Mouse (Mus musculus) neural tube, embryonic 12.5 days (tissue): ENCODE measurements around the gene Muc5b. TPM values are rescaled to one million over a fixed set of nuclear protein-coding genes. Genes with fewer than 3 reads are reported as not detected.
A peak's percentile ranks its signal among the peaks of the same experiment; 100 is the strongest.

Source experiments
- ATAC-seq: fragments of 200-750 bp; cut with Nextera tagmentation; 2 replicates; pipeline ENCODE4 v1.8.0; 2017; ENCODE audit warnings: low read depth, mild to moderate bottlenecking, moderate TSS enrichment, moderate library complexity; ENCODE audit not compliant: low FRiP score
- H3K27ac ChIP-seq: fragments of 300-500 bp; sonication (generic); 2 replicates; pipeline ENCODE4 v1.5.1; 2016
- H3K27me3 ChIP-seq: fragments of 300-500 bp; sonication (generic); replicated peaks from 2 replicates; pipeline ENCODE4 v1.6.1; 2016; ENCODE audit warnings: mild to moderate bottlenecking
- H3K36me3 ChIP-seq: fragments of 300-500 bp; sonication (generic); 2 replicates; pipeline ENCODE4 v1.6.1; 2016; ENCODE audit warnings: mild to moderate bottlenecking
- H3K4me1 ChIP-seq: fragments of 300-500 bp; sonication (generic); 2 replicates; pipeline ENCODE4 v1.6.1; 2016
- H3K4me2 ChIP-seq: fragments of 300-500 bp; sonication (generic); replicated peaks from 2 replicates; pipeline ENCODE4 v1.6.1; 2016; ENCODE audit warnings: mild to moderate bottlenecking
- H3K4me3 ChIP-seq: fragments of 300-500 bp; sonication (generic); 2 replicates; pipeline ENCODE4 v1.5.1; 2016
- H3K9ac ChIP-seq: fragments of 300-500 bp; sonication (generic); 2 replicates; pipeline ENCODE4 v1.6.1; 2016; ENCODE audit warnings: mild to moderate bottlenecking
- H3K9me3 ChIP-seq: fragments of 300-500 bp; sonication (generic); 2 replicates; pipeline ENCODE4 v1.6.1; 2016; ENCODE audit warnings: mild to moderate bottlenecking
- WGBS: fragments of 180-500 bp; shearing (Covaris S2); methylation state at CpG from one replicate; pipeline ENCODE4 v1.1.7; 2016; 5-methylcytosine and 5-hydroxymethylcytosine counted together
- polyA plus RNA-seq: library from polyadenylated mRNA; unstranded; fragments of >200 nt; fragmentation: Nextera tagmentation; extraction: Ambion mirVana; gene quantifications from 2 replicates; pipeline ENCODE4 v1.2.1, GENCODE M21; 2016

The Muc5b gene
- polyA plus RNA-seq, 1 experiment from 2014 or later, result 0.03 TPM

DNA sequence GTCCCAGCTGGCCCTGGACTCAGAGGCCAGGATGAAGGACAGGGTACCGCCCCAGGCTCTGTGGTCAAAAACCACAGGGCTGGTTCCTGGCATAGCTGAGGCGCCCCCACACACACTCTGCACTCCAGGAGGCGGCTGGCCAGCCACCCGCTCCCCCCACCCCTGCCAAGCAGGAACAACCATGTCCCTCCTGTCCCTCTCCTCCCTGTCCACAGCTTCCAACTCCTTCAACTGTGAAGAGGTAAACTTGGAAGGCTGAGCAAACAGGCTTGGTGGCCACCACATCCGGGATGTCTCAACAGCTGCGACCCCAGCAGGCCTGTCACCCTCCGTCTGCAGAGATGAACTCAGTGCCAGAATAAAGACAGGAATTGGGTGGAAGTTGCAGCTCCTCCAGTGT lies 2.9 kb upstream of the Muc5b start:
- ATAC-seq, result no peak
- Histone ChIP-seq H3K27me3 (no peaks in the 10 kb centered on the region), H3K4me2 (no peak overlapping the region), H3K4me3 (no peak overlapping the region), H3K9me3 (no peaks in the 10 kb centered on the region), H3K9ac (no peak overlapping the region), H3K27ac (no peak overlapping the region), H3K4me1 (no peaks in the 10 kb centered on the region), H3K36me3 (no peaks in the 10 kb centered on the region)
- 91% methylated on average over 7 of the region's 7 CpGs for WGBS

DNA sequence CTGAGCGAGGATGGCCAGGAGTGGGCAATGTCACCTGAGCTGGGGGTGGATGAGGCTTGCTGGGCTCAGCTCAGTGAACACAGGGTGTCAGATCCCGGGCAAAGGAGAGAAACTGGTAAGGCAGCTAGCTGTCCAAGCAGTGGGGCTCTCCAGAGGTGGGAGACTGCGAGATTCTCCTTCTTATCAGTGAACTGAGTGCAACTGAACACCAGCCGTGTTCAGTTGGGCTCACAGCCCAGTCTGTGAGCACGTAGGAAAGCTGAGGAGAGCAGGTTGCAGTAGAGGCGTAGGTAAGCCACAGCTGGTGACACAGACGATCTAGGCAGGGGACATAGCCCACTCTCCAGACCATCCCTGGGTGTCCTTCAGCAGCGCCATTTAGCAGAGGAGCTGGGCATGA lies 2.4 kb upstream of the Muc5b start:
- no peak overlapping the region for H3K4me3 ChIP-seq
- no peaks in the 10 kb centered on the region for H3K27me3 ChIP-seq
- no peak overlapping the region for H3K9ac ChIP-seq
- no peaks in the 10 kb centered on the region for H3K4me1 ChIP-seq
- no peaks in the 10 kb centered on the region for H3K9me3 ChIP-seq
- no peak overlapping the region for H3K4me2 ChIP-seq
- no peak overlapping the region for H3K27ac ChIP-seq
- ATAC-seq, result no peak
- WGBS, result 84% methylated on average over 8 of the region's 8 CpGs
- H3K36me3 ChIP-seq, result no peaks in the 10 kb centered on the region

DNA sequence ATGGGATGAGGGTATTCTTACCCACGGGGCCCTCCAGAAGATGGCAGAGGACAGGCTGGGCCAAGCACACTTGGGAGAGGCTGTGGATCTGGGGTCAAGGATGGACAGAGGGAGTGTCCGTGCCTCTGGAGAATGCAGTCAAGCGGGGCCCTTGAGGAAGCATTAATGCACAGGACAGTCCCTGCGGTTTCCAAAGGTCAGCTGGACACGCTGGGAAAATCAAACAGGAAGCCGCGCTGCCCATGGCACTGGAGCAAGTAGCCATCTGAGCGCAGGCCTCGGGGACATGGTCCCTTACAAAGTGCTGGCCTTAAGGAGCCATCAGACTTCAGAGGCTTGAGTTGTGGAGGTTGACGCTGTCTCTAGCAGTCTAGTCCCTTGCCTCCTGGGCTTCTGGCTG lies 1.5 kb downstream of the Muc5b start:
- WGBS, result 85% methylated on average over 10 of the region's 10 CpGs
- no peak overlapping the region for H3K9ac ChIP-seq
- no peaks in the 10 kb centered on the region for H3K9me3 ChIP-seq
- no peak overlapping the region for H3K4me3 ChIP-seq
- H3K4me2 ChIP-seq, result no peak overlapping the region
- H3K36me3 ChIP-seq, result no peaks in the 10 kb centered on the region
- no peak overlapping the region for H3K27ac ChIP-seq
- ATAC-seq, result no peak
- no peaks in the 10 kb centered on the region for H3K27me3 ChIP-seq
- H3K4me1 ChIP-seq, result no peaks in the 10 kb centered on the region

DNA sequence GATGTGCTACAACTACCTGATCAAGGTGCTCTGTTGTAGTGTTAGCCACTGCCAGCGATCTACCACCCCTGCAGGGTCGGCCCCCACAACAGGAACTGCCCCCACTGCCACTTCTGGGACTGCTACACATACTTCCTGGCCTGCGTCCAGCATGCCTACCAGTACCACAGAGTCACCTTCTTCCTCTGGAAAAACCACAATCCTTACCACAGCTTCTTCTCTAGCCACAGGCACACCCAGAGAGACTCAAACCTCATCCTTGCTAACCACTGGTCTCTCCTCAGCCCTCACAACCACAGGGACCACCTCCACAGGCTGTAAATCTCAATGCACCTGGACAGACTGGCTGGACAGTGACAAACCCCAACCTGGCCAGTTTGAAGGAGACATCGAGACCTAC lies 22.2 kb downstream of the Muc5b start:
- Histone ChIP-seq H3K4me2 (no peak overlapping the region), H3K9ac (no peak overlapping the region), H3K27ac (no peak overlapping the region), H3K9me3 (no peaks in the 10 kb centered on the region), H3K27me3 (no peaks in the 10 kb centered on the region), H3K4me3 (no peak overlapping the region), H3K4me1 (no peaks in the 10 kb centered on the region), H3K36me3 (no peaks in the 10 kb centered on the region)
- ATAC-seq, result no peak
- 91% methylated on average over 4 of the region's 4 CpGs for WGBS

DNA sequence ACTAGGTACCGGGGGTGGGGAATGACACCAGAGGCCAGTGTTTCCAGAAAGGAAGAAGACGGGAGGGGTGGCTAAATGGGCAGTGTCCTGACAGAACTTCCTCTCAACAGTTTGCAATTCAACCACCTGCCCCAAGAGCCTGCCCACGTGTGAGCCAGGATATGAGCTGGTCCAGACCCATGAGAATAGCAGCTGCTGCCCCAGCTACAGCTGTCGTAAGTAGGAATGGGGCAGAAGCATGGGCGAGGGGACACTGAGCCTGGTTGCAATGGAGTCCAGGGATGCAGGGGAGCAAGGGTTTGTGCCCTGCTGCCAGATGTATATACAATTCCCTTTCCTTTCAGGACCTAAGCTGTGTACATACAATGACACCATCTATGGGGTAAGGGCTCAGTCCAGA lies 30.8 kb downstream of the Muc5b start:
- Histone ChIP-seq H3K4me3 (no peak overlapping the region), H3K9me3 (no peaks in the 10 kb centered on the region), H3K27ac (no peak overlapping the region), H3K4me2 (no peak overlapping the region), H3K27me3 (no peaks in the 10 kb centered on the region), H3K9ac (no peak overlapping the region), H3K4me1 (no peaks in the 10 kb centered on the region), H3K36me3 (peaks cover 26% of the 10 kb centered on the region)
- no peak for ATAC-seq
- WGBS, result 82% methylated on average over 5 of the region's 5 CpGs

DNA sequence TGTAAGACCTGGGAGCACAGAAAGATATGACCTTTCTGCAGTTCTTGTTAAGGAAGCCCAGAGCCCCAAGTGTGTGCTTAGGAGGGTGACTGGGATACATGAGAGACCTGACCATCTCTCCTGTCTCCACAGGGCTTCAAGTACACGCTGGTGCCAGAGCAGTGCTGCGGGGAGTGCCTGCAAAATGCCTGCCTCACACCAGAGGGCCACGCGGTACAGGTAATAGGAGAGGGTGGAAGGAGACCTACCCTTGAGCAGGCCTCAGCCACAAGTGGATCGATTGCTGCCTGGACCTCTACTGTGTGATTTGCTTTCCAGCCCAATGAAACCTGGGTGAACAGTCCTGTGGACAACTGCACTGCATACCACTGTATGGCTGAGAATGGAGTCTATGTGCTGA lies 31.7 kb downstream of the Muc5b start:
- H3K4me3 ChIP-seq, result no peak overlapping the region
- no peak overlapping the region for H3K9ac ChIP-seq
- H3K27me3 ChIP-seq, result no peaks in the 10 kb centered on the region
- no peak for ATAC-seq
- no peaks in the 10 kb centered on the region for H3K4me1 ChIP-seq
- 84% methylated on average over 5 of the region's 5 CpGs for WGBS
- no peaks in the 10 kb centered on the region for H3K9me3 ChIP-seq
- peaks cover 28% of the 10 kb centered on the region for H3K36me3 ChIP-seq
- H3K27ac ChIP-seq, result no peak overlapping the region
- no peak overlapping the region for H3K4me2 ChIP-seq

DNA sequence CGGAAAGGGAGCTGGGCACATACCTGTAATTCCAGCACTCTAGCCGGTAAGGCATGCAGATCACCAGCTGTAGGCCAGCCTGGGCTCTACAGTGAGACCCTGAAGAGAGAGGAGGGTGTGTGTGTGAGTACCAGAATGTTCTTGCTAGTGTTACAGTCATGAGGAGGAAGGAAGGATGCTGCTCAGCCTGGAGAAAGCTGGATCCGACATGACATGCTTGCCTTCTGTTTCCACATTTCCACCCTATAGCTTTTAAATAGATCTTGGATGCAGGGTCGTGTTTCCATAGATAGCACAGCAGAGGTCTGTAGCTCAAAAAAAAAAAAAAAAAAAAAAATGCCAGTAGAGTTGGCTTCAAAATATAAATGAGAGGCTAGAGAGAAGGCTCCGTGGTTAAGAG lies 36.0 kb downstream of the Muc5b start:
- H3K9me3 ChIP-seq, result no peaks in the 10 kb centered on the region
- H3K4me2 ChIP-seq, result no peak overlapping the region
- ATAC-seq, result no peak
- no peak overlapping the region for H3K27ac ChIP-seq
- peaks cover 58% of the 10 kb centered on the region for H3K36me3 ChIP-seq
- no peaks in the 10 kb centered on the region for H3K4me1 ChIP-seq
- 92% methylated on average over 5 of the region's 5 CpGs for WGBS
- no peak overlapping the region for H3K9ac ChIP-seq
- H3K4me3 ChIP-seq, result no peak overlapping the region
- H3K27me3 ChIP-seq, result no peaks in the 10 kb centered on the region

DNA sequence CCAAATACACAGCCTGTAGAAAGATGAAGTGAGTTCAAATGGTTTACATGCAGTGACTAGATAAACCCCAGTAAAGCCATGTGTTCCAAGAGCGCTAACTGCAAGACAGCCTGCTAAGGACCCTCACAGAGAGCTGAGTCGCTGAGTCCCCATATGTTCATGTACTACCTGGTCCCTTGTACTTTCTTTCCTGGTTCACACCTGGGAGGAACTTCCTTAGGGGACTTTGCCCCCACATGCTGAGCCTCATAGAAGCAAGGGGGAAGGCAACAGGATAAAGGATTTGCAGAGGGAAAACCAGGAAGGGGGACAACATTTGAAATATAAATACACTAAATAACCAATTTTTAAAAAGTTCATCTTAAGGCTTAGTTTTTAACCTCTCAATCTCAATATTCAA lies 39.9 kb downstream of the Muc5b start:
- Histone ChIP-seq H3K36me3 (peaks cover 77% of the 10 kb centered on the region), H3K4me1 (no peaks in the 10 kb centered on the region), H3K9me3 (no peaks in the 10 kb centered on the region), H3K9ac (no peak overlapping the region), H3K4me2 (no peak overlapping the region), H3K27me3 (no peaks in the 10 kb centered on the region), H3K27ac (no peak overlapping the region), H3K4me3 (no peak overlapping the region)
- no peak for ATAC-seq
- WGBS, result 96% methylated on average over 2 of the region's 2 CpGs

DNA sequence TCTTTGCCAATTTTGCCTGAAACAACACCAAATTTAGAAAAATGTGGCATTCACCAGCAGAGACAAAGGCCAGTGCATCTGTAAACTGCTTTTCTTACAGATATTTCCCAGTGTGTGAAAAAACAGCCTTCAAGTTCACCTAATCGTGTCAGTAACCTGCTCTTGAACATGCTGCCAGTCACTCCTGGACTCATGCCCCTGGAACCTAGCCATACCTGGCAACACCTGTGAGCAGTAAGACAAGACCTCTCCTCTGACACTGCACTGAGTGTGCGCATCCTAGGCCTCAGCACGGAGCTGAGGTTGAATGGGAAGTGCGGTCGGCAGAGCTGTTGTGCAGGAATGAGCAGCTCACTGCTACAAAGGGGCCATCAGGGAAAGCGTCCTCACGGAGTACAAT lies 53.3 kb downstream of the Muc5b start:
- WGBS, result 95% methylated on average over 7 of the region's 7 CpGs
- peaks cover 65% of the 10 kb centered on the region for H3K36me3 ChIP-seq

DNA sequence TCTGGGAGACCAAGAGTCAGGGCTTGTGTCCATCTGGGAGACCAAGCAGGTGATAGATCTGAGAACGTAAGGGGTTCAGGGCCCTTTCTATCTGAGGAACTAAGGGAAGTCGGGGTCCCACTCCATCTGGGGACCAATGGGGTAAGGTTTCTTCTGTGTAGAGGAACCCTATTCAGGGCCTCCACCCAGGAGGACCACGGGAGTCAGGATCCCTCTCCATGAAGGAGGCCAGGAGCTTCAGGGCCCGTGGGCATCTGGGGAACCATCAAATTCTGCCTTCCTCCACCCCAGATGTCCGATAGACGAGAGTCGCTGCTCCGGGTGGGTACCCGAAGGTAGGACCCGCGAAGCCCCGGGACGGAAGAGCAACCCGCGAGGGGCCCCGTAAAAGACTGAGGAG lies 63.0 kb downstream of the Muc5b start:
- 1% methylated on average over 16 of the region's 16 CpGs for WGBS
- Histone ChIP-seq H3K27me3 (0 out of 2 replicates have a peak, but pooled peaks cover 3% of the 10 kb centered on the region), H3K4me3 (peak overlapping the region; percentile 81), H3K36me3 (no peaks in the 10 kb centered on the region), H3K9ac (peak overlapping the region; percentile 89), H3K4me1 (peaks cover 22% of the 10 kb centered on the region), H3K27ac (peak overlapping the region; percentile 42; the same call in 1 of the 2 replicates), H3K9me3 (no peaks in the 10 kb centered on the region), H3K4me2 (peak overlapping the region; percentile 91)
- peak; percentile 66 for ATAC-seq

More for the DNA sequence above, 53.3 kb downstream of the Muc5b start:
- Histone ChIP-seq H3K4me1 (no peaks in the 10 kb centered on the region), H3K27ac (no peak overlapping the region), H3K9ac (no peak overlapping the region), H3K9me3 (no peaks in the 10 kb centered on the region), H3K4me2 (no peak overlapping the region), H3K27me3 (no peaks in the 10 kb centered on the region), H3K4me3 (no peak overlapping the region)
- no peak for ATAC-seq

DNA sequence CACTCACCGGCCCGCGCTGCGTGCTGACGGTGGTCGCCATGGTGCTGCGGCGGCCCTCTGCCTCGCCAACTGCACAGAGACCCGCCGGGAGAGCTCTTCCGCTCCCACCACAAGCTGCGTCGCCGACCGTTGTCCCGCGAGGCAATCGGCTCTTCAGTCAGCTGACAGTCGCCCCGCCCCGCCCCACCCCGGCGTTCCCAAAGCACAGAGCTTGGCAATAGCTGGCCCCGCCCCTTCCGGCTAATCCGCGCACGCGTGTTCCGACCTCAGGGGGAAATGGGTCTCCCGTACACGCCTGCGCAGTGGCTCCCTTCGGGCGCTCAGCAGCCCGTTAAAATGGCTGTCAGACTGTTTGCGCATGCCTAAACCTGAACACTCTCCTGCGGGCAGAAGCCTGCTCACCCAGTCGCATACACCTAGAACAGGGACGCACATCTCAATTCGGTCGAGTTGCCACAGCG lies 63.4 kb downstream of the Muc5b start:
- WGBS, result under 1% methylated on average over 44 of the region's 44 CpGs
- 0 out of 2 replicates have a peak, but pooled peaks cover 3% of the 10 kb centered on the region for H3K27me3 ChIP-seq
- peak overlapping the region; percentile 42; the same call in 1 of the 2 replicates for H3K27ac ChIP-seq
- no peaks in the 10 kb centered on the region for H3K36me3 ChIP-seq
- peak overlapping the region; percentile 91 for H3K4me2 ChIP-seq
- H3K4me1 ChIP-seq, result peaks cover 22% of the 10 kb centered on the region
- ATAC-seq, result peak; percentile 98
- no peaks in the 10 kb centered on the region for H3K9me3 ChIP-seq
- peak overlapping the region; percentile 89 for H3K9ac ChIP-seq
- H3K4me3 ChIP-seq, result peak overlapping the region; percentile 81

DNA sequence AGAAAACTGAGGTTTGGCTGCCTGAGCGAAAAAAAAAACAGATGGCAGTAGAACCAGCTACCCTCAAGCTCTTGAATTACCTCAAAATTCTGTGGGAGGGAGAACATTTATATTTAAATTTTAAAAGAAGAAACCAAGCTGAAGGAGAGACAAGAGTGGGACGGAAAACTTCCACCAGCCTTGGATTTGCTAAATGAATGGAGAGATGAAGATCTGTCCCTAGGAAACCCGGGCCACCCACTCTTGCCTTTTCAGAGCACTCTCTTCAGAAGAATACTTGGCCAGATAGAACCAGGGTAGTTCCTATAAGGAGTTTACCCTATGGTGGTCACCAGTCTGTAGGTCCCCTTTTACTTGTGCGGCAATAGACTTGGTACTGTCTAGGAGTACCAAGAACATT lies 63.9 kb downstream of the Muc5b start:
- H3K4me1 ChIP-seq, result peaks cover 22% of the 10 kb centered on the region
- 0 out of 2 replicates have a peak, but pooled peaks cover 3% of the 10 kb centered on the region for H3K27me3 ChIP-seq
- H3K9me3 ChIP-seq, result no peaks in the 10 kb centered on the region
- H3K27ac ChIP-seq, result no peak overlapping the region
- peak overlapping the region; percentile 81 for H3K4me3 ChIP-seq
- H3K4me2 ChIP-seq, result peak overlapping the region; percentile 91
- no peak for ATAC-seq
- no peaks in the 10 kb centered on the region for H3K36me3 ChIP-seq
- H3K9ac ChIP-seq, result peak overlapping the region; percentile 89
- WGBS, result 69% methylated on average over 4 of the region's 4 CpGs

DNA sequence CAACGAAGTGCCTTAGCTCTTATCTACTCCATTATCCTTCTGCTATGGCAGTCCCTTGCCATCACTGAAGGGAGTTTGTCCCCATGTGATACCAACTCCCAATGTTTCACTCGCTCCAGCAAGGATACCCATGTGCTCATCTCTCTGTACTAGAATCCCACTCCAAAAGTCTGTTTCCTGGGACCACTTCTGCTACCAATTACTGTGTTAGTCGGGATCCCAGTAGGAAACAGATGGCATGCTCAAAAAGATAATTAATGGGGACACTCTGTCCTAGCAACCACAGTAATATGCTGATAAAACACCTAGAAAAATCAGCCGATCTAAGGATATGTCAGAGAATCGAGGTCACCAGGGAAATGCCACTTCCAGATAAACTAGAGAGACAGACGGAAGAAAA lies 69.7 kb downstream of the Muc5b start:
- Histone ChIP-seq H3K4me2 (no peak overlapping the region), H3K27me3 (0 out of 2 replicates have a peak, but pooled peaks cover 8% of the 10 kb centered on the region), H3K36me3 (no peaks in the 10 kb centered on the region), H3K9ac (no peak overlapping the region), H3K27ac (no peak overlapping the region), H3K9me3 (no peaks in the 10 kb centered on the region), H3K4me1 (no peaks in the 10 kb centered on the region), H3K4me3 (no peak overlapping the region)
- WGBS, result 79% methylated on average over 6 of the region's 6 CpGs
- ATAC-seq, result no peak
